Mouse (Mus musculus): ENCODE data around the gene Mmel1. TPM values are rescaled to one million over a fixed set of nuclear protein-coding genes. Genes with fewer than 3 reads are reported as not detected.

Gene Mmel1
- polyA plus RNA-seq, 1 experiment from 2014 or later, result 0.28 TPM

DNA sequence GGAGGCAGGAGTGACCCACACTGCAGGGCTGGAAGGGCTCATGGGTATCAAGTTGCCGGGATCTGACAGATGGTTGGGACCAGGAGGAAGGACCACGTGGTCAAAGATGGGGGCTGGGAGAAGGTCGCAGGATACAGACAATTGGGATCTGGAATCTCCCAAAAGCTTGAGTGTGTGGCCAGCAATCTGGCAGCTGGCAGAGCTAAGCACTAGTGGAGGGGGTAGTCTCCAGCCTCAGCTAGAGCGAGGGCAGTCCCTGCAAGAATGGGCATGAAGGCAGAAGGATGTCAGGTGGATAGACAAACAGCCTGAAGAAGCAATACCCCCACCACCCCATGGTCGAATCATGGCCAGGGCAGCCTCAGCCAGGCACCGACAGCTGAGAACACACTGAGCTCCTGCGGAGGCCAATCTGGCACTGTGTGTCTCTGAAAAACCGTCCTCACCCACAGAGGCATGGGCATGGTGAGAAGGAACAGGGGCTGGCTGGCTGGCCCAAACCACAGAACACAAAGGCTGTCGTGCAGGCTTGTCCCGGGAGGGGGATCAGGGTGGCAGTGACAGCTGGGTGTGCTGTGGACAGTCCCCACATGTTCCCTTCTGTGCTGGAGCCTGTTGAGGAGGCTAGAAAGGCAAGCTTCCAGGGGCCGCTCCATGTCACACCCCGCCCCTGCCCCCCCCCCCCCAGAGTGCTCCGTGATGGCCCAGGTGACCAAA, 17.6 kb downstream of the Mmel1 start:
- Histone ChIP-seq H3K4me3 (no peak overlapping the region), H3K4me1 (no peaks in the 10 kb centered on the region), H3K36me3 (no peaks in the 10 kb centered on the region), H3K9me3 (no peaks in the 10 kb centered on the region), H3K27me3 (peaks cover 2% of the 10 kb centered on the region; the same call in 1 of the 2 replicates), H3K9ac (0 out of 2 replicates have a peak overlapping the region, but pooled peaks have one; percentile 27), H3K4me2 (no peak overlapping the region), H3K27ac (no peak overlapping the region)
- 66% methylated on average over 13 of the region's 13 CpGs for WGBS
- no peak for ATAC-seq (ENCODE audit: insufficient number of reproducible peaks, insufficient read depth, low FRiP score, low TSS enrichment, low read depth)

DNA sequence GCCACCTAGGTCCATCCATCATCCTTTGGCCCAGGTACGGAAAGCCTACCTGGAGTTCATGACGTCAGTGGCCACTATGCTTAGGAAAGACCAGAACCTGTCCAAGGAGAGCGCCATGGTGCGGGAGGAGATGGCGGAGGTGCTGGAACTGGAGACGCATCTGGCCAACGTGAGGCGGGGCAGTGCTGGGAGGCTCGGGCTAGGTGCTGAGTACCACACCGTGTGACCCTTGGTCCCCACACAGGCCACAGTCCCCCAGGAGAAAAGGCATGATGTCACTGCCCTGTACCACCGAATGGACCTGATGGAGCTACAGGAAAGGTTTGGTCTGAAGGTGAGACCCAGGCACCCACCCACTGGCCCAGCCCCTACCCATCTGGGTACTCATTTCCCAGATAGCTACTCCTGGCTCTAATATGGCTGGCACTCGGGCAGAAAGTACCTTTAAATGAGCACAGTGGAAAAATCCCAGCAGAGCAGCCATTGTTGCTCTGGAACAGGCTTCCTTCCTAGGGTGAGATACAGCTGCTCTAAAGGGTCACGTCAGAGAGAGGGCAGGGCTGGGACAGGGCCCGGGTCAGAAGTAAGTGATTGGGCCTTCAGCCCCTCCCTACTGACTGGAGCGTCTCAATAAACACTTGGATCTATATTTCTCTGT, 18.3 kb downstream of the Mmel1 start:
- Histone ChIP-seq H3K4me3 (no peak overlapping the region), H3K9ac (no peak overlapping the region), H3K27me3 (peaks cover 2% of the 10 kb centered on the region; the same call in 1 of the 2 replicates), H3K4me2 (no peak overlapping the region), H3K9me3 (no peaks in the 10 kb centered on the region), H3K27ac (no peak overlapping the region), H3K36me3 (no peaks in the 10 kb centered on the region), H3K4me1 (no peaks in the 10 kb centered on the region)
- 76% methylated on average over 15 of the region's 15 CpGs for WGBS
- no peak for ATAC-seq (ENCODE audit: insufficient number of reproducible peaks, insufficient read depth, low FRiP score, low TSS enrichment, low read depth)

DNA sequence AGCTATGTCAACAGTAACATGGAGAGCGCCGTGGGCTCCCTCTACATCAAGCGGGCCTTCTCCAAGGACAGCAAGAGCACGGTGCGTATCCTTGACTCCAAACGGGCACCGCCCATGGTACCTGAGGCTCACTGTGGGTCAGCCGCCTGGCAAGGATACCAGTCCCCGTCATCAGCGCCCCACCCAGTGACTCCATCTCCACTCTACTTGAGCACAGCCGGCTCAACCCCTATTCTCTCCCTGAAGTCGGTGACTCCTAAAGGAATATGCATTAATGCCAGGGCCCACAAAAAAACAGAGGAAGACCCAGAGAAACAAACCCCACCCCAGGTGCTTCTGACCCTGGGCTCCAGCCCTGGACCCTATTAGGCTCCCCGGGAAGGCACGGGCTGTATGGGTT, 21.5 kb downstream of the Mmel1 start:
- no peak for ATAC-seq (ENCODE audit: insufficient number of reproducible peaks, insufficient read depth, low FRiP score, low TSS enrichment, low read depth)
- WGBS, result 89% methylated on average over 14 of the region's 14 CpGs

DNA sequence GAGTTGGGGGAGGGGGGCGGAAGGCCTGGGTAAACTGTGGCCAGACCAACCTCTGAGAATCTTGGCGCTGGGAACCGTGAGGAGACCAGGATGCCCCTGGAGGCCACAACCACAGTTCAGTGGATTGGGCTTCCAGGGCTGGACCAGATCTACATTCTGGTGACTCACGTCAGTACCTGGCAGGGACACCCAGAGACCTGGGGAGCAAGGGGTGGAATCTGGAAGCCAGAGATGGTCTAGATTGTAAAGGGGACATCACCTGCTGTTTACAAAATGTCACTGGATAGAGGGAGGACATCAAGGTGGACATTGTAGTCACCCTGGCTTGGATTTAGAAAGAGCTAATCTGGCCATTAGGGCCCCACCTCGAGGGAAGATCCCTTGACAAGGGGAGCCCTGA, 26.2 kb downstream of the Mmel1 start:
- WGBS, result 74% methylated on average over 5 of the region's 5 CpGs
- H3K27me3 ChIP-seq, result no peaks in the 10 kb centered on the region; the same call in 1 of the 2 replicates
- no peaks in the 10 kb centered on the region for H3K9me3 ChIP-seq
- no peak overlapping the region for H3K27ac ChIP-seq
- peaks cover 15% of the 10 kb centered on the region; the same call in 1 of the 2 replicates for H3K36me3 ChIP-seq
- H3K9ac ChIP-seq, result no peak overlapping the region
- H3K4me2 ChIP-seq, result no peak overlapping the region
- peaks cover 19% of the 10 kb centered on the region for H3K4me1 ChIP-seq
- no peak overlapping the region for H3K4me3 ChIP-seq
- no peak for ATAC-seq (ENCODE audit: insufficient number of reproducible peaks, insufficient read depth, low FRiP score, low TSS enrichment, low read depth)

More for the DNA sequence above, 21.5 kb downstream of the Mmel1 start:
- Histone ChIP-seq H3K4me3 (no peak overlapping the region), H3K27ac (no peak overlapping the region), H3K9me3 (no peaks in the 10 kb centered on the region), H3K27me3 (no peaks in the 10 kb centered on the region; the same call in 1 of the 2 replicates), H3K4me1 (no peaks in the 10 kb centered on the region), H3K9ac (no peak overlapping the region), H3K4me2 (no peak overlapping the region), H3K36me3 (peaks cover 2% of the 10 kb centered on the region; the same call in 1 of the 2 replicates)

DNA sequence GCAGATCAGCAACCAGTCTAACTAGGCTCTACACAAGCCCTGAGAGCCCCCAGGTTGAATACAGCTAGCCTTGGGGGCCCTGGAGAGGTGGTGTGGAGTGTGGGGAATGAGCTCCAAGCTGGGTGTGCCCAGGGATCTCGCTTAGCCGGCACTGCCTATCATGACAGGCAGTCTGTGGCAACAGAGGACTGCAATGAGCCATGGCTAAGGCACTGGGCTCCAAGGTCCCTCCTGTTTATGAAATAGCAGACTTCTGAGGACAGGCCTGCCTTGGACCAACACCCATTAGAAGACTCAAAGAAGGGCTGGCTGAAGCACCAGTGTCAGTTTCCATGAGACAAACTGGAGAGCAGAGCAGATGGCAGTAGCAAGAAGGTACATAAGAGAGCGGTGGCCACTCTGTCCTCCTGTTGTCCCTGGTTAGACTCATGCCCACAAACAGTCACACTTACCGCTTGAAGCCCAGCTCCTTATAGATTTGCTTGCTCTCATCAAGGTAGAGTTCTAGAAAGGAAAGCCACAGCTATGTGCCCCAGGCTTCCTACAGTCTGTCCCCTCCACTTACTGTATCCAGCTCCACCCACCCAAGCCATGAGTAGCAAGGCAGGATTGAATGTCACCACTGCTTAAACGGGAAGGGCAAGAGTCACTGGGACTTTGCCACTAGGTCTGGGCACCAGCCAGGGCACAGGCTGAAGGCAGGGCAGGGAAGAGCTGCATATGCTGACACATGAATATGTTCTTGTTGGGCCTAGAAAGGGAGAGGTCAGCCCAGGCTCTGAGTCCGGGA, 28.5 kb downstream of the Mmel1 start:
- Histone ChIP-seq H3K9me3 (0 out of 2 replicates have a peak, but pooled peaks cover 2% of the 10 kb centered on the region), H3K4me2 (peak overlapping the region; percentile 94), H3K36me3 (peaks cover 15% of the 10 kb centered on the region; the same call in 1 of the 2 replicates), H3K9ac (peak overlapping the region; percentile 80), H3K4me3 (peak overlapping the region; percentile 64), H3K27me3 (no peaks in the 10 kb centered on the region), H3K4me1 (peaks cover 19% of the 10 kb centered on the region), H3K27ac (peak overlapping the region; percentile 44; the same call in 1 of the 2 replicates)
- WGBS, result 57% methylated on average over 6 of the region's 6 CpGs
- ATAC-seq (ENCODE audit: insufficient number of reproducible peaks, insufficient read depth, low FRiP score, low TSS enrichment, low read depth), result no peak

DNA sequence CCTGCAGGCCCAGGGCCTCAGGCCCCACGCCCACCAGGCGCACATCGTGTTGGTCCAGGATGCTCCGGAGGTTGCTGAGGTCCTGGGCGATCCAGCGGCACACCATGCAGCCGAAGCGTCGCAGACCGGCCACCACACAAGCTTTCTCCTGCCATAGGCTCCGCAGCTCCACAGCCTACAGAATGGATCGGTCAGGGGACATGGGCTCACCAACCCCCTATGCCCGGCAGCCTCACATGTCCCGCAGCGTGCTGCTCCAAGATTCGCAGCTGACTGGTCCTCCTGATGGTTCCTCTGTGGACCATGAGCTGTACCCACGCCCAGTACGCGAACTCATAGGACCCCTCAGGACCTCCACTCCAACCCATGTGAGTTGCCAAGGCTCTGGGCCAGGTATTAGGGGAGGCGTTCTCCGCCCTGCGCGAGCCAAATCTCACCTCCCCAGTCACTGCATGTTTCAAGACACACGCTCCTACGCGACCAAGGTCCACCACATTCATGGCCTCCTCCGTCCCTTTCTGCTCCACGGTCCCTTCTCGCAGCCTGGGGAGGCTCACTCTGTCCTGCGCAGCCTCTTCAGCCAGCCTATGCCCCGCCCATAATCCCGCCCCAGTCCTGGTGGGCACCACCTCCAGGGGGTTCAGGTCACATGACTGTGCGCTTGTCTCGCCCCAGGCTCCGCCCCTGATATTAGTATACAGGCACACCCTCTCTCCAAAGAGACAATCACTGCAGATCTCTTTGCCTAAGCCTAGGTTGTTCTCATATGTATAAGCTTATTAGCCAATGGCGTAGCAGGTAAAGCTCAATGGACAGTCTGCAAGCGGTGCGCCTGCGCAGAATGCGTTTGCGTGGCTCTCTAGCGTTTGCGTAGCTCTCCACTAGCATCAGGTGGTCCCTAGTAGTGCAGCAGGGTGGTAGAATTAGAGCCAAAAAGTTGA, 29.4 kb downstream of the Mmel1 start, which contains the start of gene Fam213b:
Gene Fam213b (minus strand): TSS at position 630 of the 941 bp plus-strand sequence.
- Histone ChIP-seq H3K4me3 (peak within 1 kb of the TSS; percentile 64), H3K4me2 (peak within 1 kb of the TSS; percentile 94), H3K4me1 (peaks cover 19% of the 10 kb centered on the region), H3K9me3 (0 out of 2 replicates have a peak, but pooled peaks cover 2% of the 10 kb centered on the region), H3K36me3 (peaks cover 15% of the 10 kb centered on the region; the same call in 1 of the 2 replicates), H3K9ac (peak within 1 kb of the TSS; percentile 80), H3K27me3 (no peaks in the 10 kb centered on the region), H3K27ac (peak within 1 kb of the TSS; percentile 41)
- peak; percentile 91 for ATAC-seq (ENCODE audit: insufficient number of reproducible peaks, insufficient read depth, low FRiP score, low TSS enrichment, low read depth)
- WGBS, result 3% methylated on average over 43 of the region's 43 CpGs

DNA sequence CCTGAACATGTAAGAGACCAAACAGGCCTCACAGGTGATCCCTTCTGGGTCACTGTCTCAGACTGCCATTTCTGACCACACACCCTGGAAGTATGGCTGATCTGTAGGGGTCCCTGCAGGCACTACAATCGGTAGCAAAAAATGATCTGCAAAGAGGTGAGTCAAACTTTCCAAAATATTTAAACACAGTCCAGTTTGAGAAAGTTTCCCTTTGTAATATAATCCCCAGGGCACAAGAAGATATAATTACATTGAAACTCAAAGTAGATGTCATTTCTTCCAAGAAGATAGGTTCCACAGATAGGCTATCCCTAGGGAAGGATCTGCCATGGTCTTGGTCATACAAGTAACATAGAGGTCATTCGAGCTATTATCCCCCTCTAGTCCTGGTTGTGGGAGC, 33.0 kb downstream of the Mmel1 start:
- no peak for ATAC-seq (ENCODE audit: insufficient number of reproducible peaks, insufficient read depth, low FRiP score, low TSS enrichment, low read depth)
- no peak overlapping the region for H3K27ac ChIP-seq
- H3K9ac ChIP-seq, result no peak overlapping the region
- H3K36me3 ChIP-seq, result no peaks in the 10 kb centered on the region
- H3K4me1 ChIP-seq, result peaks cover 17% of the 10 kb centered on the region
- H3K4me2 ChIP-seq, result no peak overlapping the region
- no peaks in the 10 kb centered on the region for H3K27me3 ChIP-seq
- 0 out of 2 replicates have a peak, but pooled peaks cover 2% of the 10 kb centered on the region for H3K9me3 ChIP-seq
- H3K4me3 ChIP-seq, result no peak overlapping the region
- WGBS, result 88% methylated on average over 2 of the region's 2 CpGs

DNA sequence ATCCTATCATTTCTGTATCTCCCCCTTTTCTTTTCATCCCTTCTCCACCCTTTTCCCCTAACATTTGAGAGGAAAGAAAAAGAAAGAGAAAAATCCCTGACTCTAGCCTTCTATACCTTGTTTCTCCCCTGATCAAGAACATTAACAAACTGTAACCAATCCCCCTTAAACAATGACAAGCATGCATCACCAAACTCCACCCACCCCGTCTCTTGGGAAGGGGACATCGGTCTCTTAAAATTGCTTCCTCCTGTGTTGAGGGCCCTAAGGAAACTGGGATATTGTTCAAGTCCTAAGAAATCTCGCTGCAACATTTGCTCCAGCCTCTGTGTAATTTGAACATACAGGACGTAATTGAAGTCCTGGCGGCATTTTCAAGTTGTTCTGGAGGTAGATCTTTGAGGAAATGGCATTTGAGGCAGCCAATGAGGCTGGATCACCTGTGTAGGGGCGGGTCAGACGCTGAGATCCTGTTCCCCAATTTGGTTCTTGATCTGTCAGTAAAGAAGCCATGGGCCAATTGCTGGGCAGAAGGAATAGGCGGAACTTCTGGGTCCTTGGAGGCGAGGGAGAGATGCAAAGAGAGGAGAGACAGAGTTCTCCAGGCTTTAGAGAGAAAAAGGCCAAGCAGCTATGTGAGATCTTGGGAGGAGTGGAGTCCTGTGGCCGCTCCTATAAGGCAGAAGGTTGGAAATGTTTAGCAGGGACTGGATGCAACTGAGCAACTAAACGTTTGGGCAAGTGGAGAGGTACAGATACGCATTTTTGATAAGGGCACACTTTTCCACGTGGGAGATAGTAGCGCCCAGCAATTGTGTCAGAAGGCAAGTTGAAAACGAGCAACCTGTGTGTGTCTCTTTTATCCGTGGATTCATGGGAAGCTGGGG, 35.0 kb downstream of the Mmel1 start:
- 2% methylated on average over 16 of the region's 16 CpGs for WGBS
- ATAC-seq (ENCODE audit: insufficient number of reproducible peaks, insufficient read depth, low FRiP score, low TSS enrichment, low read depth), result peak; percentile 93
- peak overlapping the region; percentile 77 for H3K27ac ChIP-seq

DNA sequence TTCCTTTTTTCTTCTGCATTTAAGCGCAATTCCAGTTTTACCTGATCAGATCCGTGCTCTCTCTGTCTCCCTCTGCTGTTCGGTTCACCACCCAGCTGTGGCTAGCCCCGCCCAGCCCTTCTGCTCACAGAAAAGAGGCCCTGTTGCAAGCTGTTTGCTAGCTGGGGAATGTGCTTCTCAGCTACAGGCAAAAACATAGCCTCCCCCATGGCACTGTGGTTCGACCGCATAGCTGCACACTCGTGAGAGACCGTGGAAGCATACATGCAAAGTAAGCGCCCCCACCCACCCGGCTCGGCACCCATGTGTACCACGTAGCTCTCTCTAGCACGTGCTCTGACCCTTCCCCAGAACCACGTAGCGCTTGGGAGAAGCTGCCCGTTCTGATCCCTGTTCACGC, 38.4 kb downstream of the Mmel1 start:
- no peaks in the 10 kb centered on the region for H3K36me3 ChIP-seq
- ATAC-seq (ENCODE audit: insufficient number of reproducible peaks, insufficient read depth, low FRiP score, low TSS enrichment, low read depth), result peak; percentile 50; the same call in 1 of the 2 replicates
- no peaks in the 10 kb centered on the region for H3K9me3 ChIP-seq
- H3K4me3 ChIP-seq, result no peak overlapping the region
- H3K4me2 ChIP-seq, result peak overlapping the region; percentile 26; the same call in 1 of the 2 replicates
- no peaks in the 10 kb centered on the region for H3K27me3 ChIP-seq
- peak overlapping the region; percentile 55 for H3K27ac ChIP-seq
- 43% methylated on average over 17 of the region's 17 CpGs for WGBS
- H3K4me1 ChIP-seq, result peaks cover 19% of the 10 kb centered on the region
- peak overlapping the region; percentile 46 for H3K9ac ChIP-seq

More for the DNA sequence above, 35.0 kb downstream of the Mmel1 start:
- H3K36me3 ChIP-seq, result no peaks in the 10 kb centered on the region
- H3K4me2 ChIP-seq, result peak overlapping the region; percentile 78
- H3K27me3 ChIP-seq, result no peaks in the 10 kb centered on the region
- peak overlapping the region; percentile 47 for H3K4me3 ChIP-seq
- peaks cover 10% of the 10 kb centered on the region for H3K4me1 ChIP-seq
- peak overlapping the region; percentile 73 for H3K9ac ChIP-seq
- H3K9me3 ChIP-seq, result 0 out of 2 replicates have a peak, but pooled peaks cover 2% of the 10 kb centered on the region

DNA sequence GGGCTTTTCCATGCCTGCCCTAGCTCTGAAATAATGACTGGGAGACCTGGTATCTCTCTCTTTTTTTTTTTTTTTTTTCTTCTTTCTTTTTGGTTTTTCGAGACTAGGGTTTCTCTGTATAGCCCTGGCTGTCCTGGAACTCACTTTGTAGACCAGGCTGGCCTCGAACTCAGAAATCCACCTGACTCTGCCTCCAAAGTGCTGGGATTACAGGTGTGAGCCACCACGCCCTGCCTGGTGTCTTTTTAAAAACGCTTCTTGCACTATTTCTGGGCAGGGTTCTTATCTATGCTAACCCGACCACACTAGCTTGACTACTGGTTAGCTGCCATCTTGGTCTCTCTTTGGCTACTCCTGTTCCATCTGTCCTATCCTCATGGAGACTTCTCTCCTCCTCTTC, 39.1 kb downstream of the Mmel1 start:
- Histone ChIP-seq H3K4me3 (no peak overlapping the region), H3K4me2 (no peak overlapping the region), H3K4me1 (peaks cover 19% of the 10 kb centered on the region), H3K9ac (no peak overlapping the region), H3K9me3 (no peaks in the 10 kb centered on the region), H3K27ac (no peak overlapping the region), H3K36me3 (no peaks in the 10 kb centered on the region), H3K27me3 (no peaks in the 10 kb centered on the region)
- 87% methylated on average over 5 of the region's 5 CpGs for WGBS
- ATAC-seq (ENCODE audit: insufficient number of reproducible peaks, insufficient read depth, low FRiP score, low TSS enrichment, low read depth), result no peak
